Mouse (Mus musculus): ENCODE data around the gene Lingo1. TPM values are rescaled to one million over a fixed set of nuclear protein-coding genes. Genes with fewer than 3 reads are reported as not detected.

The Lingo1 gene
- polyA plus RNA-seq, 1 experiment = 1.2 TPM

DNA sequence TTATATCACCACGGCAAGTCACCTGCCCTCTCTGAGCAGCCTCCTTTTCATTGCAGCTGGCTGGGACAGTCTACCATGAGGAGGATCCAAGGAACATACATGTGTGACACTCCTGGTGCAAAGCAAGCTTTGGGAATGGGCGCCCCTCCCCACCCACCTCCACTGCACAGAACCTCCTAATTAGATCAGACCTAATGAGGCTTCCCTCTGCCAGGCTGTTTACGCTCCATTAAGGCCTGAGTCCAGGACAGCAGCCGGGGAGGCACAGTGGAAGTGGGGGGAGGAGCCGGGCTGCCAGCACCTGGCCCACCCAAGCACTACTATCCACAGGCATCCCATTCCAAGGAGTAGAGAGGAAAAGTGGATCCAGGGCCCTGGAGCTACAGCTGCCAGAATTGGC lies 152.8 kb downstream of the Lingo1 start:
- DNase-seq = no peak
- Histone ChIP-seq H3K4me1 (ENCODE audit: control insufficient read depth, insufficient read depth, low read length) (no peaks in the 10 kb centered on the region), H3K27ac (ENCODE audit: insufficient read depth, low read depth, low read length) (no peak overlapping the region), H3K27me3 (replicated peaks; ENCODE audit: control insufficient read depth, insufficient read depth, low read length) (no peaks in the 10 kb centered on the region), H3K4me3 (ENCODE audit: insufficient read depth, low read depth, low read length) (no peak overlapping the region), H3K36me3 (ENCODE audit: control insufficient read depth, insufficient read depth, low read length) (no peaks in the 10 kb centered on the region)
- 33% methylated on average over 5 of the region's 5 CpGs for WGBS
- TF ChIP-seq POLR2A (IDR thresholded peaks at IDR 0.05; ENCODE audit: low read depth, low read length) = no peak
- TF ChIP-seq CTCF (conservative IDR thresholded peaks at IDR 0.05; ENCODE audit: insufficient read depth, insufficient read length, low read depth, low read length) = no peak

GRCm38 (mm10) chr9:56638226-56638905 lies 157.9 kb downstream of the Lingo1 start:
- WGBS = 64% methylated on average over 8 of the region's 8 CpGs
- Histone ChIP-seq H3K36me3 (ENCODE audit: control insufficient read depth, insufficient read depth, low read length) (no peaks in the 10 kb centered on the region), H3K4me3 (ENCODE audit: insufficient read depth, low read depth, low read length) (no peak overlapping the region), H3K27me3 (replicated peaks; ENCODE audit: control insufficient read depth, insufficient read depth, low read length) (no peaks in the 10 kb centered on the region; the same call in 1 of the 2 replicates), H3K4me1 (ENCODE audit: control insufficient read depth, insufficient read depth, low read length) (no peaks in the 10 kb centered on the region), H3K27ac (ENCODE audit: insufficient read depth, low read depth, low read length) (no peak overlapping the region)
- TF ChIP-seq CTCF (conservative IDR thresholded peaks at IDR 0.05; ENCODE audit: insufficient read depth, insufficient read length, low read depth, low read length) (peak; percentile 59), POLR2A (IDR thresholded peaks at IDR 0.05; ENCODE audit: low read depth, low read length) (no peak)
- peak; percentile 10 for DNase-seq

DNA sequence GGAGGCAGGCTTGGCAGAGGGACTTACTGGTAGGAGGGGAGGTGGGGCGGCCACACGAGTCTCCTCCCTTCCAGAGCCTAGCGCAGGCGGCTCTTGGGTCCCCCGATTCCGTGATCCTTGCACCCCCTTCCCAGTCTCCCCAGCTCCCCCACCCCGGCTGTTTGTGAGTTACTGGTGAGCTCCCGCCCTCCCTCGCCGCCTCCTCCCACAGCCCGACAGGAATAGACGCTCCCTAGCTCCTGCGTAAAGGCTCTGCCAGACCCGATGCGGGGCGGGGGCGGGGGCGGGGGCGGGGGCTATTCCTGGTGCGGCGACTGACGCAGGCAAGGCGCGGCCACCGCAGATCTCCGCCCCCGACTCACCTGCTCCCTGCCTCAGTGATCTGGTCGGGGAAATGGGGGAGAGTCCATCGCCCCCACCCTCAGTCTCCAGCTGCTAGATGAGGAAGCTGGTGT lies 158.8 kb downstream of the Lingo1 start:
- Histone ChIP-seq H3K4me1 (ENCODE audit: control insufficient read depth, insufficient read depth, low read length) (no peaks in the 10 kb centered on the region), H3K27me3 (replicated peaks; ENCODE audit: control insufficient read depth, insufficient read depth, low read length) (no peaks in the 10 kb centered on the region; the same call in 1 of the 2 replicates), H3K36me3 (ENCODE audit: control insufficient read depth, insufficient read depth, low read length) (no peaks in the 10 kb centered on the region), H3K27ac (ENCODE audit: insufficient read depth, low read depth, low read length) (no peak overlapping the region), H3K4me3 (ENCODE audit: insufficient read depth, low read depth, low read length) (no peak overlapping the region)
- WGBS = 5% methylated on average over 29 of the region's 29 CpGs
- DNase-seq = no peak
- TF ChIP-seq CTCF (conservative IDR thresholded peaks at IDR 0.05; ENCODE audit: insufficient read depth, insufficient read length, low read depth, low read length) (no peak), POLR2A (IDR thresholded peaks at IDR 0.05; ENCODE audit: low read depth, low read length) (no peak)

GRCm38 (mm10) chr9:56636766-56637402 lies 159.4 kb downstream of the Lingo1 start:
- DNase-seq = no peak
- 54% methylated on average over 11 of the region's 11 CpGs for WGBS
- no peak overlapping the region for H3K4me3 ChIP-seq (ENCODE audit: insufficient read depth, low read depth, low read length)
- TF ChIP-seq POLR2A (IDR thresholded peaks at IDR 0.05; ENCODE audit: low read depth, low read length) (no peak), CTCF (conservative IDR thresholded peaks at IDR 0.05; ENCODE audit: insufficient read depth, insufficient read length, low read depth, low read length) (no peak)
- H3K36me3 ChIP-seq (ENCODE audit: control insufficient read depth, insufficient read depth, low read length) = no peaks in the 10 kb centered on the region
- H3K27me3 ChIP-seq (replicated peaks; ENCODE audit: control insufficient read depth, insufficient read depth, low read length) = no peaks in the 10 kb centered on the region; the same call in 1 of the 2 replicates
- no peak overlapping the region for H3K27ac ChIP-seq (ENCODE audit: insufficient read depth, low read depth, low read length)
- H3K4me1 ChIP-seq (ENCODE audit: control insufficient read depth, insufficient read depth, low read length) = no peaks in the 10 kb centered on the region

DNA sequence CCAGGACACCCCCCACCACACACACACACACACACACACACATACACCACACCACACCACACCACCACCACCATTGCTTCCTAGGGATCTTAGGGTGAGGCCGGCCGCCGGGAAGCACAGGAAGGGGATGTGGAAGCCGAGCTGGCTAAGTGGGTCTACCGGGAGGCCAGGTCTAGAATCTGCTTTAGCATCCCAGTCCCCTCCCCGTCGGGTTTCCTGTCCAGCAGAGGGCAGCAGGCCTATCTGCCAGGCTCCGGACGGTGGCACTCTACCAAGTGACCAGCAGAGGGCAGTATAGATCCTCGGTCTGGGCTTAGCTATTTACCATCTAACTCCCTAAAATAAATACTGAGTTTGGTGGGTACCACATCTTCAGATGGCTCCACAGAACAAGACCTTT lies 160.1 kb downstream of the Lingo1 start:
- H3K4me1 ChIP-seq (ENCODE audit: control insufficient read depth, insufficient read depth, low read length) = no peaks in the 10 kb centered on the region
- no peak overlapping the region for H3K27ac ChIP-seq (ENCODE audit: insufficient read depth, low read depth, low read length)
- no peaks in the 10 kb centered on the region; the same call in 1 of the 2 replicates for H3K27me3 ChIP-seq (replicated peaks; ENCODE audit: control insufficient read depth, insufficient read depth, low read length)
- 0% methylated on average over 10 of the region's 10 CpGs for WGBS
- H3K36me3 ChIP-seq (ENCODE audit: control insufficient read depth, insufficient read depth, low read length) = no peaks in the 10 kb centered on the region
- H3K4me3 ChIP-seq (ENCODE audit: insufficient read depth, low read depth, low read length) = peak overlapping the region; percentile 32; the same call in 1 of the 2 replicates
- TF ChIP-seq POLR2A (IDR thresholded peaks at IDR 0.05; ENCODE audit: low read depth, low read length) (no peak), CTCF (conservative IDR thresholded peaks at IDR 0.05; ENCODE audit: insufficient read depth, insufficient read length, low read depth, low read length) (peak; percentile 98)
- peak; percentile 84 for DNase-seq

DNA sequence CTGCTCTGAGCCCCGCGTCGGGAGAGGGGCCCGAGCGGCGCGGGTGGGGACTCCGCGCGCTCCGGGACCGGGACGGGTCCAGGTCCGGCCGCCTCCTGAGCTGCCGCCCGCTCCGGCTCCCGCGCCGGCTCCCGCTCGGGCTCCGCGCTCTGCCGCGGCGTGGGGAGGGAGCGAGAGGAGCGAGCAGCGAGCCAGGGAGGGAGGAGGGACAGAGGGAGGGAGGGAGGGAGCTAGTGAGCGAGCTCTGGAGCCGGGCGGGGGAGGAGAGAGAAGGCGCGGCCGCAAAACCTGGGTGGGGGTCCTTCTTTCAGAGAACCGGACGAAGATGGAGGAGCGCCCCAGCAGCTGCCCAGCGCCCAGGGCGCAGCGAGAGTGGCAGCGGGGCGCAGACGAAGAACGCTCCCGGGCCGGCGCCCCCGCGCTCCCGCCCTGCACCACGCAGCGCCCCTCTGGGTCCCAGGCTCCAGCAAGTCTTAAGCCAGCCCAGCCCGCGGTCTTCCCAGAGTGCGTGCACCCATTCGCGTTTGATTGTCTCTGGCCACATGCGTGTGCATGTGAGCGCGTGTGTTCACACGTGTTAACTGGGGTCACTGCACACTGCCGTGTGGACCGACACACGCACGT lies 160.7 kb downstream of the Lingo1 start:
- WGBS = under 1% methylated on average over 64 of the region's 68 CpGs
- peak overlapping the region; percentile 32 for H3K4me3 ChIP-seq (ENCODE audit: insufficient read depth, low read depth, low read length)
- no peak overlapping the region for H3K27ac ChIP-seq (ENCODE audit: insufficient read depth, low read depth, low read length)
- no peaks in the 10 kb centered on the region for H3K4me1 ChIP-seq (ENCODE audit: control insufficient read depth, insufficient read depth, low read length)
- no peak for TF ChIP-seq CTCF (conservative IDR thresholded peaks at IDR 0.05; ENCODE audit: insufficient read depth, insufficient read length, low read depth, low read length)
- TF ChIP-seq POLR2A (IDR thresholded peaks at IDR 0.05; ENCODE audit: low read depth, low read length) = no peak
- H3K27me3 ChIP-seq (replicated peaks; ENCODE audit: control insufficient read depth, insufficient read depth, low read length) = no peaks in the 10 kb centered on the region; the same call in 1 of the 2 replicates
- peak; percentile 8 for DNase-seq
- H3K36me3 ChIP-seq (ENCODE audit: control insufficient read depth, insufficient read depth, low read length) = no peaks in the 10 kb centered on the region

GRCm38 (mm10) chr9:56635121-56635497 lies 161.2 kb downstream of the Lingo1 start:
- TF ChIP-seq CTCF (conservative IDR thresholded peaks at IDR 0.05; ENCODE audit: insufficient read depth, insufficient read length, low read depth, low read length) (no peak), POLR2A (IDR thresholded peaks at IDR 0.05; ENCODE audit: low read depth, low read length) (no peak)
- H3K36me3 ChIP-seq (ENCODE audit: control insufficient read depth, insufficient read depth, low read length) = no peaks in the 10 kb centered on the region
- H3K4me3 ChIP-seq (ENCODE audit: insufficient read depth, low read depth, low read length) = peak overlapping the region; percentile 32
- DNase-seq = peak; percentile 6
- H3K27me3 ChIP-seq (replicated peaks; ENCODE audit: control insufficient read depth, insufficient read depth, low read length) = no peaks in the 10 kb centered on the region; the same call in 1 of the 2 replicates
- no peaks in the 10 kb centered on the region for H3K4me1 ChIP-seq (ENCODE audit: control insufficient read depth, insufficient read depth, low read length)
- WGBS = 0% methylated on average over 39 of the region's 40 CpGs
- no peak overlapping the region for H3K27ac ChIP-seq (ENCODE audit: insufficient read depth, low read depth, low read length)
